Mouse (Mus musculus): ENCODE data around the gene Slit3.

Gene Slit3

DNA sequence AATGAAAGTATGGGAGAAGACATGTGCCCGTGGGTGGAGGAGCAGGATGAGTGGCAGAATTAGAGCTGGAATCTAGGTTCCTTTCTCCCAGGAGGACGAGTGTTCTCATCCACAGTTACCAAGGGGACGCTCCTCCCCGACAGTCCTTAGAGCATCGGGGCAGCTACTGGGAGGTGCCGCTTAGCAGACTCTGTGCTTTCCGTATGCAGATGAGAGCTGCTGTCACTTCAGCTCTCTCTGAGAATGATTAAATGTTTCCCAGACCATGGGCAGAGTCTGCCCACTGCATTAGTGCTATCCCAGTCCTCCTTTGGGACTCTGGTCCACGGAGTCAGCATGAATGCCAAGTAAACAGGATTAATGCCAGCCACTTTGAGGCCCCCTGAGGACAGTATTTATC is 359.1 kb downstream of the Slit3 start:
- no peak for DNase-seq

DNA sequence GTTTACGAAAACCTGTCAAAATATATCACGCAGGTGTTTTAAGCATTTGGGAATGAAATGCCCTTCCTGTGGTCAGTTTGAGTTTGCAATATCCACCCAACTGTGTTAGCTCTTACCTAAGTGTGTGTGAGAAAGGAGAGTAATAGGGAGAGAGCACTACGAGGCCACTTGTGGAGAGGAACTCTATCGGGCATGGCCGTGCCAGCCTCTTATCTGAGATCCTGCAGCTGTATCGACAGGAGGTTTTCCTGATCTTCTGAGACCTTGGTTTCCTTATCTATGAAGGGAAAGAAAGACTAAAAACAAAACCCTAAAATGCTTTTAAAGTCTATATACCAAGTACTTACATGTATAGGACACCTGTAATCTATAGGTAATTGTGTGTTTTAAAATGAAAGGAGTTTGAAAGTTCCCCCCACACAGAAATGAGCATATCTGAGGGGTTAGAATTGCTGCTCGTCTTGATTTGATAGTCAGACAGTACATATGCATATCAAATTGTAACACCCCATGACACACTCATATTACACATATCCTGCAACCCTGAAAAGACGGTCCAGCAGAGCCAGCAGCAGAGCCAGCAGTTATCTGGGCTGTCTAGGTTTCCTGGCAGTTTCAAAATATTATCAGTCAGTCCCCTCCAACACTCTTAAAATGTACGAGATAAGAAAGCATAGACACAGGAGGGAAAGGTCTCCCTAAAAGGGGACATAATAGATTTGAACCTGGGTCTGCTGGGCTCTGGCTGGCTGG is 360.8 kb downstream of the Slit3 start:
- no peak for DNase-seq

DNA sequence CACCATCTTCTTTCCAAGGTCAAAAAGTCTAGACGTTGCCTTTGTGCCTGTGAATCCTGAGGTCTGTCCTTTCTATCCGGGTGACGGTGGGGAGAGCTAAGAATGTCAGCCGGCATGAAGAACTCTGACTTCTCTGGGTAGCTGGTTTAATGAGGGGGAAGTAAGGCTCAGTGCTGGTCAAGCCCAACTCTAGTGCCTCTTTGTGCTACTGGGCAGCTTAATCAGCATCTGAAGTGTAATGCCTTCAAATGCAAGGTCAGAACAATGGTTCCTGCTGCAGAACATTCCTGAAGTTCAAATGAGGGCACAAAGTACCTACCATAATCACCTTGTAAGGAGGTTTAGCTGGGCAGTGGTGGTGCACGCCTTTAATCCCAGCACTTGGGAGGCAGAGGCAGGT is 366.9 kb downstream of the Slit3 start:
- DNase-seq, result no peak

DNA sequence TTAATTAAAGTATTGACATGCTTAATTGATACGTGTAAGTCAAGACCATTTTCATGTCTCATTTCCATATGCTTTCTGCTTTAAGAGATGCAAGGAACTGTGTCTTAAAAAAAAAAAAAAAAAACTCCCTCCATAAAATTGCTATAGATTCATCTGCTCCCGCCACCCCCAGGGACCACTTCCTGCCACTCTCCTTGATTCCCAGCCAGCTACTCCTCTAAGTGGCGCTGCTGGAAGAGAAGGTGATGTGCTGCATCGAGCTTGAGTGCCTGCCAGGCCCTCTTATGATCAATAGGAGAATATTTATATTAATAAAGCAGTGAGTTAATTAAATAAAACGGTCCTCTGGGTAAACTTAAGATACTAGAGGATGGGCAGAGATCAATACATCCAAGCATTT is 370.7 kb downstream of the Slit3 start:
- DNase-seq, result no peak

DNA sequence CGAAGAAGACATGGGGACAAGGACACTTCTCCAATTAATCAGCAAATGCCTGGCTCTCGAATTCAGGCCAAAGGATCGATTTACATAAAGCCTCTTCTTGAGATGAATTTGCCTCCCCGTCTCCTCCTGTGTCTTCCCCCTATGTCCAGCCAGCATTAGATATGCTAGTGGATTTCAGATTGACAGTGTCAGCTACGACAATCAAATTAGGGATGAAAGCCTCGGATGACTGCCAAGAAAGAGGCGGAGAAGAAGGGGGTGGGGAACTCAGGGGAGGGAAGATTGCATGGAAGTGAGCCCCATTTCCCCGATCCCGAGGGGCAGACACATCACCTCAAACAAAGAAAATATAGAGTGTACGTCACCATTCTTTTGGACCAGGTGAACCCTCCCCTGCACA is 375.9 kb downstream of the Slit3 start:
- DNase-seq, result no peak

GRCm38 (mm10) chr11:35497961-35498360 is 376.9 kb downstream of the Slit3 start:
- no peak for DNase-seq

DNA sequence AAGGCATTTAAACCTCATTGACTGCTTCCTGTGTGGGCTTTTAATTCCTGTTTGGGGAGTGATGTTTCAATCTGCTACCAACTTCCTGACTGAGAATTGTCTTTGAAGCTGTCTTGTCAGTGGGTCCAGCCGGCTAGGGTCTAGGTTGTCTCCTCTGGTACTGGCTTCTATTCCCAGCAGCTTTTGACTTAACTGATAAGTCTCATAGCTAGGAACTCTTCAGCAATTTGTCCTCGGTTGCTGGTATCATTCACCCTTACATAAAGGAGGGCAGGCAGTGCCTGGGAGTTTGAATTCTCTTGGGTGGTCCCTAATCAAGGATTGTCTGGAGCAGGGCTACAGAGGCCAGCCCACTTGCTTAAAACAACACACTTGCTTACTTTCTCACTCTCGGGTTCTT is 381.1 kb downstream of the Slit3 start:
- DNase-seq, result no peak

- no peak for DNase-seq
These were observed 383.0 kb downstream of the Slit3 start for GRCm38 (mm10) chr11:35504051-35504450.

GRCm38 (mm10) chr11:35504916-35505315 is 383.9 kb downstream of the Slit3 start:
- DNase-seq, result no peak

GRCm38 (mm10) chr11:35505316-35505715 is 384.3 kb downstream of the Slit3 start:
- DNase-seq, result no peak

DNA sequence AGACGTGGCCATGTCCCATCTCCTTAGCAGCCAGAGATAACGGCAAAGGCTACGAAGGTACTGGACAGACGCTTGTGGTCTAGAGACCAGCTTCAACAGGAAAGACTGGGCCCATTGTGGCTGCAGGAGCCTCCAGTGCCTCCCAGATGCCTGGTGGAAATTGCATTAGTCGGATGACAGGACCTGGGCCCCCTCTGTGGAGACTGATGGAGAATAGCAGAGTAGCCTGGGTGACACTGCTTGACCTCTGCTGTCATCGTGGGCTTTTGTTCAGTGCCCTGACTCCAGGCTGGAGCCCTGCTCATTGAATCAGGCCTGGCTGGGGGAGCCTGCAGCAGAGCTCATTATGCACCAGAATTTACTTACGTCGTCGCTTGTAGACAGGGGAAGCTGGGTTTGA is 384.8 kb downstream of the Slit3 start:
- no peak for DNase-seq

- DNase-seq, result no peak
These were observed 386.9 kb downstream of the Slit3 start for GRCm38 (mm10) chr11:35507781-35508390.

DNA sequence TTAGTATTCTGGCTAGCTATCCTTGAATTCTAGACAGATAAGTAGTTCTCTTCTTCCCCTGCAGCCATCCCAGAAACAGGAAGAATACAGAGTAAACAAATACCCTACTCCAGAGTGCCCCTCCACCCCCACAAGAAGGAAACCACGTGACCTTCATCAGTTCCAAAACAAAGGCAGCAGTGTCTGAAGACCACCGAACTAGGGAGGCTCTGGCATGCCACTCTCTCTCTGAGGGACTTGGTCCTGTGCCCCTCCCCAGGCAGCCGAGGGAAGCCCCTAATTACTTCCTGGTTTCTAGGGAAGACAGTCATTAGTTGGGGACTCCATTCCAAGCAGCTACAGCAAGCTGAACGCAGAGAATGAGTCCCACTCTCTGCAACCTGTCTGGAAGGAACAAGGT is 391.7 kb downstream of the Slit3 start:
- DNase-seq, result no peak

GRCm38 (mm10) chr11:35513343-35513742 is 392.3 kb downstream of the Slit3 start:
- DNase-seq, result no peak

DNA sequence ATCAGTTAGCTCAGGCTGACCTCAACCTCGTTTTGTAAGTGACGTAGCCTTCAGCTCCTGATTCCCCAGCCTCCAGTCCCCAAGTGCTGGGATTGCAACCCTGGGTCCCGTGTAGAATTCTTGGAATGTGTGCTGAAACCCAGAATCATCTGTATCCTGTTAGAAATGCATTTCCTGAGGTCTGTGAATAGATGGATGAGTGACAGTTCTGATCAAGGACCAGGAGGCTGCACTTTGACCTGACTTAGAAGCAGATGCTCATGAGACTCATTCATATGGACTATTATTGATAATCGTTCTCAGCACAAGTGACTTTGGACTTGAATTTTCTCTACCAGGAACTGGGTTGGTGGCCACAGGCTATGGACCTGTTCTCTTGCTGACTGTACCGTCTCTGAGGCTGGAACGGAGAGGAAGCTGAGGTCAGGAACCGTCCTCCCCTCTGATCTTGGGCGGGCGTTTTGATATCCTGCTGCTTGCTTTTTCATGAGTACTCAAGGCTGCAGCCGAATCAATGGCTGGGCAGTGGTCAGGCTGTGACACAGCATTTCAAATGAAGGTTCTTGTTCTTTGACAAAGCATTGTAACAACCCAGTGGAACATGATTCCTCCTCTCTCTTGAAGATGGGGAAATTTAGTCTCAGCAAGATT is 401.9 kb downstream of the Slit3 start:
- no peak for DNase-seq

DNA sequence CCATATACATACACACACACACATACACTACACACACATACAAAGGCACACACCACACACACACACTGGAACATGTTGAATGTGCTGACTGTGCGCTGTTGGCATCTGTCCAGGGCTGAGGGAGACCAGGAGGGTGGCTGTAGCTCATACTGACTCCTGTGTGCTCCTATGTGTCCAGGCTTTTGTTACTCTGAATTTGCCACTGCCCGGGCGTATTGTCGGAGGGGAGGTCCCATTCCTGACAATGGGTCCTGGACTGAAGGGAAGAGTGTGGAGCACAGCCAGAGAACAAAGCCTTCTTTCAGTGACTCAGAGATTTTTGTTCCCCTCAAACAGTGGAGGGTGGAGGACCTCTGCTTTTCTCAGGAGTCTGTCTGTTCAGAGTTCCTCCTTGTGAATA is 402.7 kb downstream of the Slit3 start:
- no peak for DNase-seq

DNA sequence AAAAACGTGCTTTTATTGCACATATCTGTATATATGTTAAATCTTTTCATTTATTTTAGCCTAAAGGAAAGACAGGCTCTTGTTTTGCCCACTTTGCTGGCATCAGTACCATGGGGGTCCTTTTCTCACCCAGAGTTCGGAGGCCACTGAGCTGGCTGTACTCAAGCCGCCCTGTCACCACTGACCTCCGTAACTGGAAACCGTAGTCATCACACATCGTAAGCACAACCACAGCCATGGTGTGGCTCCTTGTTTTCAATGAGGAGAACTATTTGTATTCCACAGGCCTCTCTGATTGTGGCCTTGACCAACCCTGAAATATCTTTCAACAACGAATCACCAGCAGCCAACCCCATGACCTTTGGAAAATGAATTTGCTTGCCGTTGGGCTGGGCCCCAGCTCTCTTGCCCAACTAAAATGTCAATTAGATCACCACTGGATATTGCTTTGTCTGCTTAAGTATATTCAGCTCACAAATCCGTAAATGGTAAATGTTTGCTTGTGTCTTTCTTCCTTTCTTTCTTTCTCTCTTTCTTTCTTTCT is 405.3 kb downstream of the Slit3 start:
- no peak for DNase-seq

DNA sequence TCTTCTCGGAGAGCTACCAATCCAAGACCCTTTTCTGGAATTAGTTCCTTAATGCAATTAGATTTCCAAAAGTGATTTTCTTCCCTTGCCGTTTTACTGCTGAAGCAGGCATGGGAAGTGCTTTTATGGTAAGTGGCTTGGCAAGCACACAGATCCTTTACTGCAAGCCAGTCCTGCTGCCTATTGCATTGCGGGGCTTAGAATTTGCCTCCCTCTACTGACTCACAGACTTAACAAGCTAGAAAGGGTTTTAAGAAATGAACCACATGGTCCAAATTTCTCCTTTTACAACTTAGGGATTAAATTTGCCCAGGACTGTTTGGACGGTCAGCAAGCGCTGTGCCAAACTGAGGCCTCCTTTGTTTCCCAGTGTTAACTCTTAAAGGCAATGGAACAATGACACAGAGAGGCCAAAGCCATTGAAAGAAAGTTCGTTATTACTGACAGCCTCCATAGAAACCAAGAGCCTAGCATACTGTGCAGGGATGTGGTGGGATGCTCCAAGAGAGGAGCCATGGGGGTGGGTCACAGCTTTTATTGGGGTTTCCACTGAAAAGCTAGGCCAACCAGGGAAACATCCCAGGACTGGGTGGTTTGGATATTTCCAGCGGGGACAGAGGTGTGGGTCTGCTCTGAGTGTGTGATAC is 406.9 kb downstream of the Slit3 start:
- DNase-seq, result no peak

DNA sequence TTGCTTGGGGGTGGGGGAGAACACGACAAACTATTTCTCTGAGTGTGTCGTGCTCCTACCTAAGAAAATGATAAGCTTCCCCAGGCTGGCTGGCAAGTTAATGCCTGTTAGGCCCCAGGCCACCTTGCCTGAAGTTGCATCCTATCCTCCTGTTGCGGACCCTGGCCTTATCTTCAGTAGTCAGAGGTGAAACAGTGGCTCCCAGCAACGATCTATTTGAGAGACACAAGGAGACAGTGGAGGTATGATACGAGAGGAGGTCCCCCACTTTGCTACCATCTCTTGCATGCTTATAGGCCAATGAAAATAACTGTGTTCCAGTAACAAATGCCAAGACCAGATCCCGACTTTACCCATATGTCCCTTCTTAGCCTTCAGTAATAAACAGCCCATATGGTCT is 414.0 kb downstream of the Slit3 start:
- no peak for DNase-seq

GRCm38 (mm10) chr11:35537128-35538088 is 416.4 kb downstream of the Slit3 start:
- no peak for DNase-seq

DNA sequence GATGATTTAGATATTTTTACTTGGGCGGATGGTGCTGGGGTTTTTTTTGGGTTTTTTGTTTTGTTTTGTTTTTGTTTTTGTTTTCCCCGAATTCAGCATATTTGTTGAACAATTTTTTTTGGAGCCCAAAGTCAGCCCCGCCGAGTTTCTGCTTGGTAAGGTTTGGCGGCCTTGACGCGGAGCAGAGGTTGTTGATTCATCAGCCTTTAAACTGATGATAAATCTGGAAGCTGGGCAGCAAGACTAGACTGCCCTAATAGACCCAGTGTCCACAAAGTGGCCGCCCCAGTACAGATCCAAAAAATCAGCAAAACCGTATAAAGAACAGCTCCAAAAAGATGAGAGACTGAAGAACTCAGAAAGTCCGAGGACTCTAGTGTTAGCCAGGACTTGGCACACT is 421.7 kb downstream of the Slit3 start:
- DNase-seq, result no peak

All from right cerebral cortex, postnatal 14 days (tissue).